ENCODE assay signal across 8 mouse cellular contexts in genomic region chr5:14514631-14515523, GRCm38 (mm10). TPM values are rescaled to one million over a fixed set of nuclear protein-coding genes. Genes with fewer than 3 reads are reported as not detected.
DNase-seq lines count a peak whose midpoint lies in the region; ATAC-seq and TF ChIP-seq lines count a peak whose summit lies in the region.

Pclo (plus strand) TSS chr5:14514918.

- peak; percentile 92 for ATAC-seq in cerebellum, adult (ENCODE audit: insufficient number of reproducible peaks, low FRiP score, low TSS enrichment)
- peak; percentile 98 for ATAC-seq in forebrain, embryonic 14.5 days
- peak; percentile 97 for ATAC-seq in liver, embryonic 12.5 days
- ATAC-seq in neural tube, embryonic 12.5 days (ENCODE audit: low FRiP score, low read depth), result peak; percentile 98

- no peaks in the 10 kb centered on the region for H3K79me3 ChIP-seq in C2C12 (ENCODE audit: low read depth)

- H3ac ChIP-seq in C2C12 (ENCODE audit: control insufficient read depth, insufficient read length, low read depth), result peak within 1 kb of the TSS; percentile 31

- peak; percentile 94 for DNase-seq in forebrain, embryonic 14.5 days (ENCODE audit: low spot score)
- DNase-seq in heart, postnatal 10 days, result peak; percentile 71 to 73
- DNase-seq in kidney, postnatal 36 days, result peak; percentile 85 to 88
- peak; percentile 7 to 11 for DNase-seq in thymus, postnatal 10 days (ENCODE audit: low spot score in 2 of 2)

- H3K4me1 ChIP-seq in forebrain, embryonic 14.5 days (ENCODE audit: control insufficient read depth, insufficient read depth, low read length), result peaks cover 4% of the 10 kb centered on the region; the same call in 1 of the 2 replicates
- H3K4me1 ChIP-seq in liver, embryonic 12.5 days, result peaks cover 6% of the 10 kb centered on the region; the same call in 1 of the 2 replicates
- H3K4me1 ChIP-seq in neural tube, embryonic 12.5 days, result no peaks in the 10 kb centered on the region

- no peak for TF ChIP-seq CTCF in C2C12 (IDR thresholded peaks at IDR 0.05; ENCODE audit: control insufficient read depth, insufficient read depth, insufficient read length)

- no peaks in the 10 kb centered on the region for H3K27me3 ChIP-seq in C2C12 (ENCODE audit: control insufficient read depth, insufficient read depth, insufficient read length)
- no peaks in the 10 kb centered on the region for H3K27me3 ChIP-seq in forebrain, embryonic 14.5 days (replicated peaks; ENCODE audit: control insufficient read depth, insufficient read depth, low read length)
- peaks cover 14% of the 10 kb centered on the region for H3K27me3 ChIP-seq in liver, embryonic 12.5 days (replicated peaks)
- H3K27me3 ChIP-seq in neural tube, embryonic 12.5 days (replicated peaks), result no peaks in the 10 kb centered on the region

- H3K79me2 ChIP-seq in C2C12 (ENCODE audit: control insufficient read depth, insufficient read depth), result no peaks in the 10 kb centered on the region

- intact Hi-C loops in heart, postnatal 10 days (cut with DNase I), result no loop called here

- under 1% methylated on average over 82 of the region's 89 CpGs for WGBS in forebrain, embryonic 14.5 days
- under 1% methylated on average over 76 of the region's 89 CpGs for WGBS in liver, embryonic 12.5 days (ENCODE audit: insufficient replicate concordance)
- under 1% methylated on average over 89 of the region's 89 CpGs for WGBS in neural tube, embryonic 12.5 days

- H3K4me3 ChIP-seq in C2C12 (ENCODE audit: insufficient read depth, poor library complexity, severe bottlenecking), result peak within 1 kb of the TSS; percentile 21
- H3K4me3 ChIP-seq in forebrain, embryonic 14.5 days (ENCODE audit: low read depth, low read length), result peak within 1 kb of the TSS; percentile 81
- peak within 1 kb of the TSS; percentile 61 for H3K4me3 ChIP-seq in liver, embryonic 12.5 days
- peak within 1 kb of the TSS; percentile 87 for H3K4me3 ChIP-seq in neural tube, embryonic 12.5 days

- H3K9me3 ChIP-seq in forebrain, embryonic 14.5 days (replicated peaks; ENCODE audit: control insufficient read depth, low read length), result no peaks in the 10 kb centered on the region
- H3K9me3 ChIP-seq in liver, embryonic 12.5 days (replicated peaks), result no peaks in the 10 kb centered on the region
- no peaks in the 10 kb centered on the region for H3K9me3 ChIP-seq in neural tube, embryonic 12.5 days

- peak within 1 kb of the TSS; percentile 47 for H3K4me2 ChIP-seq in forebrain, embryonic 14.5 days (ENCODE audit: low read length)
- peak within 1 kb of the TSS; percentile 84 for H3K4me2 ChIP-seq in liver, embryonic 12.5 days
- H3K4me2 ChIP-seq in neural tube, embryonic 12.5 days (replicated peaks), result peak within 1 kb of the TSS; percentile 65

- peak within 1 kb of the TSS; percentile 86 for H3K9ac ChIP-seq in forebrain, embryonic 14.5 days (ENCODE audit: low read length)
- H3K9ac ChIP-seq in liver, embryonic 12.5 days, result peak within 1 kb of the TSS; percentile 27; the same call in 1 of the 2 replicates
- peak within 1 kb of the TSS; percentile 90 for H3K9ac ChIP-seq in neural tube, embryonic 12.5 days

- H3K36me3 ChIP-seq in C2C12 (ENCODE audit: control insufficient read depth, insufficient read depth), result no peaks in the 10 kb centered on the region
- H3K36me3 ChIP-seq in forebrain, embryonic 14.5 days (ENCODE audit: control insufficient read depth, insufficient read depth, low read length), result no peaks in the 10 kb centered on the region
- H3K36me3 ChIP-seq in liver, embryonic 12.5 days, result no peaks in the 10 kb centered on the region
- no peaks in the 10 kb centered on the region for H3K36me3 ChIP-seq in neural tube, embryonic 12.5 days

- H3K27ac ChIP-seq in forebrain, embryonic 14.5 days (ENCODE audit: low read depth, low read length), result peak within 1 kb of the TSS; percentile 91
- no peak within 1 kb of the TSS for H3K27ac ChIP-seq in liver, embryonic 12.5 days
- peak within 1 kb of the TSS; percentile 95 for H3K27ac ChIP-seq in neural tube, embryonic 12.5 days

TF ChIP-seq in C2C12, 6 proteins besides CTCF, POLR2A, EP300 and RAD21:
- TF ChIP-seq CEBPB (IDR thresholded peaks at IDR 0.05; ENCODE audit: low read depth) (no peak), USF1 (IDR thresholded peaks at IDR 0.05; ENCODE audit: low read depth) (no peak), MYOD1 (IDR thresholded peaks at IDR 0.05; ENCODE audit: control insufficient read depth, insufficient read length, low read depth) (no peak), MAX (IDR thresholded peaks at IDR 0.05) (no peak), MYOG (IDR thresholded peaks at IDR 0.05; ENCODE audit: control insufficient read depth, extremely low read depth, insufficient read length) (no peak), FOSL1 (IDR thresholded peaks at IDR 0.05; ENCODE audit: insufficient read depth, low read length, poor library complexity, severe bottlenecking) (no peak)

RNA-seq across cellular contexts. Expression of gene Pclo, which starts in this region (rescaled TPM):
- polyA plus RNA-seq in C2C12 (2012; fragmentation: generic; extraction: Trizol), result 0.01 TPM
- 4.4 and 8.0 TPM in 2 replicates for polyA plus RNA-seq in forebrain, embryonic 14.5 days (2014; fragmentation: Nextera tagmentation; extraction: Ambion mirVana)
- total RNA-seq in heart, postnatal 10 days (2021), result under 1 TPM; 0.26 to 0.35 TPM
- 0.01 and 0.04 TPM in 2 replicates for polyA plus RNA-seq in liver, embryonic 12.5 days (2016; fragmentation: Nextera tagmentation; extraction: Ambion mirVana)
- polyA plus RNA-seq in neural tube, embryonic 12.5 days (2016; fragmentation: Nextera tagmentation; extraction: Ambion mirVana), result 5.0 and 5.1 TPM in 2 replicates

Comparison
In these comparisons a context has a peak if more than half of its experiments do, and no peak if none do; other contexts are left out.
1. Peak in DNase-seq in heart, postnatal 10 days; RNA of the gene not detected or under 1 TPM.
2. Peak in ATAC-seq, H3K4me3 ChIP-seq, H3K9ac ChIP-seq and H3K4me2 ChIP-seq in liver, embryonic 12.5 days; RNA of the gene not detected or under 1 TPM.
3. H3K4me3 ChIP-seq: peak in every context shown above with its lines; median percentile 87 in neural tube, embryonic 12.5 days; 81 in forebrain, embryonic 14.5 days; 61 in liver, embryonic 12.5 days; 21 in C2C12.
4. DNase-seq: peak in every context shown above with its lines; median percentile 94 in forebrain, embryonic 14.5 days; 86 in kidney, postnatal 36 days; 72 in heart, postnatal 10 days; 9 in thymus, postnatal 10 days.
5. H3K9ac ChIP-seq: peak in every context shown above with its lines; median percentile 90 in neural tube, embryonic 12.5 days; 86 in forebrain, embryonic 14.5 days; 27 in liver, embryonic 12.5 days.